Mouse (Mus musculus) stomach, embryonic 14.5 days (tissue): ENCODE measurements at regions not wholly inside any gene's neighbourhood (a gene's known extent, or its start where the extent isn't known, plus 50 kb on each side); places are given as distances from the start of the nearest gene placed in this dataset.

Source experiments
- ATAC-seq: fragments of 200-750 bp; cut with Nextera tagmentation; 2 replicates; pipeline ENCODE4 v1.8.0; 2017; ENCODE audit warnings: low read depth, moderate TSS enrichment; ENCODE audit not compliant: insufficient number of reproducible peaks, insufficient read depth, low FRiP score
- H3K27ac ChIP-seq: fragments of 300-500 bp; sonication (generic); 2 replicates; pipeline ENCODE4 v1.5.1; 2014; ENCODE audit warnings: mild to moderate bottlenecking, low read length, moderate library complexity, mixed read lengths
- H3K27me3 ChIP-seq: fragments of 300-500 bp; sonication (generic); 2 replicates; pipeline ENCODE4 v1.6.1; 2014; ENCODE audit warnings: low read length, control low read depth, mixed read lengths; ENCODE audit not compliant: control insufficient read depth, insufficient read depth
- H3K36me3 ChIP-seq: fragments of 300-500 bp; sonication (generic); 2 replicates; pipeline ENCODE4 v1.6.1; 2014; ENCODE audit warnings: mild to moderate bottlenecking, control low read depth, low read length, moderate library complexity, mixed read lengths; ENCODE audit not compliant: control insufficient read depth, insufficient read depth
- H3K4me1 ChIP-seq: fragments of 300-500 bp; sonication (generic); 2 replicates; pipeline ENCODE4 v1.6.1; 2014; ENCODE audit warnings: low read length, control low read depth, mixed read lengths; ENCODE audit not compliant: control insufficient read depth, insufficient read depth
- H3K4me2 ChIP-seq: fragments of 300-500 bp; sonication (generic); replicated peaks from 2 replicates; pipeline ENCODE4 v1.6.1; 2014; ENCODE audit warnings: low read depth, low read length, control low read depth
- H3K4me3 ChIP-seq: fragments of 300-500 bp; sonication (generic); 2 replicates; pipeline ENCODE4 v1.5.1; 2014; ENCODE audit warnings: low read depth, low read length, control low read depth
- H3K9ac ChIP-seq: fragments of 300-500 bp; sonication (generic); replicated peaks from 2 replicates; pipeline ENCODE4 v1.6.1; 2014; ENCODE audit warnings: low read depth, mild to moderate bottlenecking, control low read depth, low read length, moderate library complexity, mixed read lengths
- H3K9me3 ChIP-seq: fragments of 300-500 bp; sonication (generic); 2 replicates; pipeline ENCODE4 v1.6.1; 2016; ENCODE audit warnings: low read depth, low read length, control low read depth; ENCODE audit not compliant: control insufficient read depth
- WGBS: fragments of 180-500 bp; shearing (Covaris S2); extraction: QIAGEN DNeasy Blood & Tissue Kit; methylation state at CpG from one replicate; pipeline ENCODE4 v1.1.7; 2014; 5-methylcytosine and 5-hydroxymethylcytosine counted together

- H3K9me3 ChIP-seq, result no peaks in the 10 kb centered on the region
- no peaks in the 10 kb centered on the region for H3K36me3 ChIP-seq
- no peak for ATAC-seq
- WGBS, result 81% methylated on average over 12 of the region's 12 CpGs
- H3K4me1 ChIP-seq, result 0 out of 2 replicates have a peak, but pooled peaks cover 7% of the 10 kb centered on the region
- H3K4me2 ChIP-seq, result no peak overlapping the region
- no peaks in the 10 kb centered on the region for H3K27me3 ChIP-seq
- no peak overlapping the region for H3K27ac ChIP-seq
- no peak overlapping the region for H3K9ac ChIP-seq
- H3K4me3 ChIP-seq, result no peak overlapping the region
Observed at GRCm38 (mm10) chr10:9027070-9027807, 141.4 kb upstream of the Sash1 start.

GRCm38 (mm10) chr10:9014810-9015505 is 129.1 kb upstream of the Sash1 start:
- no peaks in the 10 kb centered on the region for H3K36me3 ChIP-seq
- H3K9ac ChIP-seq, result no peak overlapping the region
- WGBS, result 51% methylated on average over 11 of the region's 11 CpGs
- peaks cover 14% of the 10 kb centered on the region; the same call in 1 of the 2 replicates for H3K4me1 ChIP-seq
- no peak overlapping the region for H3K4me3 ChIP-seq
- no peaks in the 10 kb centered on the region for H3K9me3 ChIP-seq
- peak overlapping the region; percentile 74 for H3K27ac ChIP-seq
- peak; percentile 19; the same call in 1 of the 2 replicates for ATAC-seq
- no peaks in the 10 kb centered on the region for H3K27me3 ChIP-seq
- no peak overlapping the region for H3K4me2 ChIP-seq

- ATAC-seq, result no peak
- no peaks in the 10 kb centered on the region for H3K27me3 ChIP-seq
- H3K36me3 ChIP-seq, result no peaks in the 10 kb centered on the region
- no peak overlapping the region for H3K4me3 ChIP-seq
- H3K4me1 ChIP-seq, result peaks cover 14% of the 10 kb centered on the region; the same call in 1 of the 2 replicates
- H3K27ac ChIP-seq, result no peak overlapping the region
- no peak overlapping the region for H3K4me2 ChIP-seq
- WGBS, result 55% methylated on average over 3 of the region's 3 CpGs
- H3K9ac ChIP-seq, result no peak overlapping the region
- H3K9me3 ChIP-seq, result no peaks in the 10 kb centered on the region
Observed at GRCm38 (mm10) chr10:9013549-9013925, 127.7 kb upstream of the Sash1 start.

- peaks cover 17% of the 10 kb centered on the region; the same call in 1 of the 2 replicates for H3K4me1 ChIP-seq
- no peak overlapping the region for H3K9ac ChIP-seq
- no peak overlapping the region for H3K27ac ChIP-seq
- H3K9me3 ChIP-seq, result no peaks in the 10 kb centered on the region
- no peak overlapping the region for H3K4me2 ChIP-seq
- H3K4me3 ChIP-seq, result no peak overlapping the region
- H3K27me3 ChIP-seq, result no peaks in the 10 kb centered on the region
- H3K36me3 ChIP-seq, result no peaks in the 10 kb centered on the region
- no peak for ATAC-seq
- 34% methylated on average over 5 of the region's 5 CpGs for WGBS
Observed at GRCm38 (mm10) chr10:9012829-9013548, 127.1 kb upstream of the Sash1 start.

- Histone ChIP-seq H3K9me3 (no peaks in the 10 kb centered on the region), H3K36me3 (no peaks in the 10 kb centered on the region), H3K4me1 (peaks cover 17% of the 10 kb centered on the region; the same call in 1 of the 2 replicates), H3K9ac (no peak overlapping the region), H3K4me3 (no peak overlapping the region), H3K27ac (no peak overlapping the region), H3K27me3 (no peaks in the 10 kb centered on the region), H3K4me2 (no peak overlapping the region)
- no peak for ATAC-seq
- 58% methylated on average over 2 of the region's 2 CpGs for WGBS
Observed at GRCm38 (mm10) chr10:9011906-9012305, 126.0 kb upstream of the Sash1 start.

- no peak overlapping the region for H3K27ac ChIP-seq
- H3K36me3 ChIP-seq, result no peaks in the 10 kb centered on the region
- 0 out of 2 replicates have a peak, but pooled peaks cover 9% of the 10 kb centered on the region for H3K4me1 ChIP-seq
- WGBS, result 82% methylated on average over 13 of the region's 13 CpGs
- no peaks in the 10 kb centered on the region for H3K9me3 ChIP-seq
- H3K4me2 ChIP-seq, result no peak overlapping the region
- no peak overlapping the region for H3K4me3 ChIP-seq
- no peak overlapping the region for H3K9ac ChIP-seq
- no peak for ATAC-seq
- no peaks in the 10 kb centered on the region for H3K27me3 ChIP-seq
Observed at GRCm38 (mm10) chr10:9010191-9010590, 124.3 kb upstream of the Sash1 start.

- Histone ChIP-seq H3K36me3 (no peaks in the 10 kb centered on the region), H3K9me3 (no peaks in the 10 kb centered on the region), H3K27ac (no peak overlapping the region)
Observed at GRCm38 (mm10) chr10:9005140-9005909, 119.5 kb upstream of the Sash1 start.

GRCm38 (mm10) chr10:9002261-9002660 is 116.4 kb upstream of the Sash1 start:
- no peak overlapping the region for H3K4me3 ChIP-seq
- H3K9ac ChIP-seq, result no peak overlapping the region
- no peak overlapping the region for H3K4me2 ChIP-seq
- no peaks in the 10 kb centered on the region for H3K27me3 ChIP-seq
- H3K36me3 ChIP-seq, result no peaks in the 10 kb centered on the region
- H3K27ac ChIP-seq, result no peak overlapping the region
- no peaks in the 10 kb centered on the region for H3K9me3 ChIP-seq
- peaks cover 10% of the 10 kb centered on the region; the same call in 1 of the 2 replicates for H3K4me1 ChIP-seq
- 66% methylated on average over 5 of the region's 5 CpGs for WGBS
- no peak for ATAC-seq

More at GRCm38 (mm10) chr10:9005140-9005909, 119.5 kb upstream of the Sash1 start:
- Histone ChIP-seq H3K4me2 (no peak overlapping the region), H3K4me3 (no peak overlapping the region), H3K9ac (no peak overlapping the region), H3K4me1 (0 out of 2 replicates have a peak, but pooled peaks cover 3% of the 10 kb centered on the region), H3K27me3 (no peaks in the 10 kb centered on the region)
- whole genome bisulfite sequencing, result 64% methylated on average over 10 of the region's 10 CpGs
- no peak for ATAC-seq
